Mouse (Mus musculus): ENCODE measurements at regions not wholly inside any gene's neighbourhood (a gene's known extent, or its start where the extent isn't known, plus 50 kb on each side); places are given as distances from the start of the nearest gene placed in this dataset.

GRCm38 (mm10) chr3:129049899-129050597 is 149.6 kb upstream of the Pitx2 start:
- Histone ChIP-seq H3K27ac (no peak overlapping the region), H3K27me3 (no peaks in the 10 kb centered on the region), H3K36me3 (no peaks in the 10 kb centered on the region), H3K9ac (no peak overlapping the region), H3K4me2 (replicated peaks) (no peak overlapping the region), H3K4me1 (no peaks in the 10 kb centered on the region), H3K4me3 (no peak overlapping the region), H3K9me3 (no peaks in the 10 kb centered on the region)
- WGBS: 86% methylated on average over 3 of the region's 3 CpGs
- ATAC-seq (ENCODE audit: low FRiP score, low read depth): no peak

- Histone ChIP-seq H3K27ac (no peak overlapping the region), H3K36me3 (no peaks in the 10 kb centered on the region), H3K4me2 (replicated peaks) (peak overlapping the region; percentile 38), H3K4me3 (no peak overlapping the region), H3K4me1 (peaks cover 16% of the 10 kb centered on the region), H3K27me3 (peaks cover 23% of the 10 kb centered on the region), H3K9ac (no peak overlapping the region), H3K9me3 (no peaks in the 10 kb centered on the region)
- peak; percentile 42; the same call in 1 of the 2 replicates for ATAC-seq (ENCODE audit: low FRiP score, low read depth)
- 28% methylated on average over 18 of the region's 19 CpGs for WGBS
Observed at GRCm38 (mm10) chr3:129065457-129066364, 134.0 kb upstream of the Pitx2 start.

GRCm38 (mm10) chr3:129069676-129070075 is 130.0 kb upstream of the Pitx2 start:
- no peak overlapping the region for H3K4me3 ChIP-seq
- 69% methylated on average over 8 of the region's 8 CpGs for WGBS
- no peak overlapping the region for H3K4me2 ChIP-seq (replicated peaks)
- peaks cover 54% of the 10 kb centered on the region for H3K27me3 ChIP-seq
- H3K9me3 ChIP-seq: no peaks in the 10 kb centered on the region
- H3K4me1 ChIP-seq: peaks cover 17% of the 10 kb centered on the region
- H3K27ac ChIP-seq: no peak overlapping the region
- ATAC-seq (ENCODE audit: low FRiP score, low read depth): no peak
- H3K36me3 ChIP-seq: no peaks in the 10 kb centered on the region
- no peak overlapping the region for H3K9ac ChIP-seq

- H3K27me3 ChIP-seq: peaks cover 62% of the 10 kb centered on the region
- H3K27ac ChIP-seq: no peak overlapping the region
- WGBS: 4% methylated on average over 3 of the region's 3 CpGs
- H3K9ac ChIP-seq: no peak overlapping the region
- no peaks in the 10 kb centered on the region for H3K36me3 ChIP-seq
- no peak overlapping the region for H3K4me2 ChIP-seq (replicated peaks)
- peaks cover 19% of the 10 kb centered on the region for H3K4me1 ChIP-seq
- H3K9me3 ChIP-seq: no peaks in the 10 kb centered on the region
- H3K4me3 ChIP-seq: no peak overlapping the region
- ATAC-seq (ENCODE audit: low FRiP score, low read depth): no peak
Observed at GRCm38 (mm10) chr3:129070521-129070933, 129.2 kb upstream of the Pitx2 start.

- H3K4me3 ChIP-seq: no peak overlapping the region
- no peaks in the 10 kb centered on the region for H3K9me3 ChIP-seq
- peaks cover 66% of the 10 kb centered on the region for H3K27me3 ChIP-seq
- peaks cover 14% of the 10 kb centered on the region for H3K4me1 ChIP-seq
- H3K36me3 ChIP-seq: no peaks in the 10 kb centered on the region
- WGBS: 77% methylated on average over 7 of the region's 7 CpGs
- no peak overlapping the region for H3K9ac ChIP-seq
- H3K4me2 ChIP-seq (replicated peaks): no peak overlapping the region
- ATAC-seq (ENCODE audit: low FRiP score, low read depth): no peak
- no peak overlapping the region for H3K27ac ChIP-seq
Observed at GRCm38 (mm10) chr3:129071002-129071401, 128.7 kb upstream of the Pitx2 start.

- H3K27me3 ChIP-seq: peaks cover 49% of the 10 kb centered on the region
- WGBS: 3% methylated on average over 1 of the region's 1 CpGs
- no peaks in the 10 kb centered on the region for H3K36me3 ChIP-seq
- H3K27ac ChIP-seq: no peak overlapping the region
- H3K4me3 ChIP-seq: no peak overlapping the region
- no peaks in the 10 kb centered on the region for H3K9me3 ChIP-seq
- no peak overlapping the region for H3K9ac ChIP-seq
- no peak overlapping the region for H3K4me2 ChIP-seq (replicated peaks)
- peaks cover 6% of the 10 kb centered on the region; the same call in 1 of the 2 replicates for H3K4me1 ChIP-seq
- no peak for ATAC-seq (ENCODE audit: low FRiP score, low read depth)
Observed at GRCm38 (mm10) chr3:129076396-129076795, 123.3 kb upstream of the Pitx2 start.

GRCm38 (mm10) chr3:129103786-129104440 is 95.8 kb upstream of the Pitx2 start:
- H3K9ac ChIP-seq: no peak overlapping the region
- no peak for ATAC-seq (ENCODE audit: low FRiP score, low read depth)

GRCm38 (mm10) chr3:129104811-129105210 is 94.9 kb upstream of the Pitx2 start:
- H3K9me3 ChIP-seq: no peaks in the 10 kb centered on the region
- no peaks in the 10 kb centered on the region for H3K27me3 ChIP-seq
- no peak overlapping the region for H3K9ac ChIP-seq
- no peak overlapping the region for H3K4me2 ChIP-seq (replicated peaks)
- no peaks in the 10 kb centered on the region for H3K36me3 ChIP-seq
- 83% methylated on average over 9 of the region's 9 CpGs for WGBS
- H3K27ac ChIP-seq: no peak overlapping the region
- no peak for ATAC-seq (ENCODE audit: low FRiP score, low read depth)
- no peaks in the 10 kb centered on the region for H3K4me1 ChIP-seq
- H3K4me3 ChIP-seq: no peak overlapping the region

More at GRCm38 (mm10) chr3:129103786-129104440, 95.8 kb upstream of the Pitx2 start:
- Histone ChIP-seq H3K27ac (no peak overlapping the region), H3K9me3 (no peaks in the 10 kb centered on the region), H3K4me3 (no peak overlapping the region), H3K4me2 (replicated peaks) (no peak overlapping the region), H3K36me3 (no peaks in the 10 kb centered on the region), H3K4me1 (no peaks in the 10 kb centered on the region), H3K27me3 (no peaks in the 10 kb centered on the region)
- 88% methylated on average over 12 of the region's 12 CpGs for WGBS

- H3K27me3 ChIP-seq: no peaks in the 10 kb centered on the region
- no peak overlapping the region for H3K4me2 ChIP-seq (replicated peaks)
- H3K4me1 ChIP-seq: no peaks in the 10 kb centered on the region
- H3K4me3 ChIP-seq: no peak overlapping the region
- H3K27ac ChIP-seq: no peak overlapping the region
- 89% methylated on average over 2 of the region's 2 CpGs for WGBS
- H3K9ac ChIP-seq: no peak overlapping the region
- H3K36me3 ChIP-seq: no peaks in the 10 kb centered on the region
- H3K9me3 ChIP-seq: no peaks in the 10 kb centered on the region
- ATAC-seq (ENCODE audit: low FRiP score, low read depth): no peak
Observed at GRCm38 (mm10) chr3:129106174-129106573, 93.5 kb upstream of the Pitx2 start.

- Histone ChIP-seq H3K36me3 (no peaks in the 10 kb centered on the region), H3K9ac (no peak overlapping the region), H3K27me3 (no peaks in the 10 kb centered on the region), H3K27ac (no peak overlapping the region), H3K4me3 (no peak overlapping the region), H3K4me1 (no peaks in the 10 kb centered on the region), H3K4me2 (replicated peaks) (no peak overlapping the region), H3K9me3 (no peaks in the 10 kb centered on the region)
- WGBS: 92% methylated on average over 2 of the region's 2 CpGs
- ATAC-seq (ENCODE audit: low FRiP score, low read depth): no peak
Observed at GRCm38 (mm10) chr3:129130521-129130920, 69.2 kb upstream of the Pitx2 start.

GRCm38 (mm10) chr3:129131140-129131539 is 68.5 kb upstream of the Pitx2 start:
- H3K4me2 ChIP-seq (replicated peaks): no peak overlapping the region
- 62% methylated on average over 8 of the region's 8 CpGs for WGBS
- H3K9me3 ChIP-seq: no peaks in the 10 kb centered on the region
- no peaks in the 10 kb centered on the region for H3K4me1 ChIP-seq
- no peaks in the 10 kb centered on the region for H3K36me3 ChIP-seq
- no peak overlapping the region for H3K27ac ChIP-seq
- H3K27me3 ChIP-seq: no peaks in the 10 kb centered on the region
- ATAC-seq (ENCODE audit: low FRiP score, low read depth): no peak
- H3K9ac ChIP-seq: no peak overlapping the region
- H3K4me3 ChIP-seq: no peak overlapping the region

GRCm38 (mm10) chr3:129131877-129132433 is 67.7 kb upstream of the Pitx2 start:
- WGBS: 53% methylated on average over 6 of the region's 6 CpGs
- H3K4me2 ChIP-seq (replicated peaks): no peak overlapping the region

More at GRCm38 (mm10) chr3:129131877-129132433, 67.7 kb upstream of the Pitx2 start:
- no peak overlapping the region for H3K9ac ChIP-seq
- no peak for ATAC-seq (ENCODE audit: low FRiP score, low read depth)
- H3K36me3 ChIP-seq: no peaks in the 10 kb centered on the region
- no peaks in the 10 kb centered on the region for H3K9me3 ChIP-seq
- H3K27me3 ChIP-seq: no peaks in the 10 kb centered on the region
- no peak overlapping the region for H3K27ac ChIP-seq
- no peak overlapping the region for H3K4me3 ChIP-seq
- no peaks in the 10 kb centered on the region for H3K4me1 ChIP-seq
